Mouse (Mus musculus) ES-Bruce4 (cell line): ENCODE results near the gene Ugt1a8.

ENCODE experiments used
- CTCF ChIP-seq: IDR thresholded peaks from one replicate; pipeline ENCODE4 v1.8.1; 2011; ENCODE audit warnings: low read depth, low read length
- POLR2A ChIP-seq: IDR thresholded peaks from one replicate; pipeline ENCODE4 v1.8.1; 2011; ENCODE audit warnings: low read length; ENCODE audit not compliant: insufficient read depth

DNA sequence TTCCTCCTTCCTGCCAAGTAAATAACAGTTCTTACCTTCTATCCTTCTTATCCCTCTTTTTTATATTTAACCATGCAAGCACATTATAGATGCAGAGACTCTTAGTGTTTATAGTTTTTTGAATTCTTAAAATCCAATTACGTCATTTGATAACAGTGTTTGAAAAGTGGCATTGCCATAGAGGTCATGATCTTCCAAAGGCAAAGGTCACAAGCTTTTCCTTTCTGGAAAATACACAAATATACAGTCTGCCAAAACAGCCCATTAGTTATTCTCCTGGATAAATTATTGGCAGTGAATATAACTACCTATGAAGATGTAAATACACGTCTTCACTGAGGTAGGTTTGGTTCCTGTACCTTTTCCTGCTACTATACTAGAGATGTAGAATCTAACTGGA is 13.1 kb upstream of the Ugt1a8 start:
- no peak for TF ChIP-seq CTCF
- no peak for TF ChIP-seq POLR2A
